Mouse (Mus musculus): ENCODE measurements around the gene Spsb2.
"Not testable (repeated sequence)": the region's sequence is repeated elsewhere in the genome, so short reads cannot be mapped to it uniquely, and the experiment has no call there.

The Spsb2 gene

GRCm38 (mm10) chr6:124808358-124809012 lies at the start of gene Spsb2:
Gene Spsb2, plus strand, starts transcription at chr6:124808661.
- DNase-seq (ENCODE audit: low spot score in 2 of 2) = no peak

DNA sequence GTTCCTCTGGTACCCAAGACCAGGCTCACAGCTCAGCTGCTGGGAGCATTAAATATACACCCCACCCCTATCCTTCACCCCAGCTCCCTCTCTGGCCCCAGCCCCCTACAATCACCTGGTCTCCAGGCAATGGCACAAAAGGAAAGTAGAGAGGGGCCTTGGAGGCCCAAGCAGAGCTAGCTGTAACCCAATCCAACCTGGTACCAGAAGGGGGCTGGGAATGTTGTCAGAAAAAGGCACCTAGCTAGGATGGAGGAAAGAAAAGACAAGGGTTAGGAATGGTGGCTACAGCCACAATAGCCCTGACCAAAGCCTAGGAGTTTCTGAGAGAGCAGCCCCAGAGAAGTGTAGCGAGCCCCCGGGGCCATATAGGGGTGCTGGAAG lies 49.6 kb upstream of the Spsb2 start:
- no peak for DNase-seq (ENCODE audit: low spot score in 2 of 2)

- DNase-seq (ENCODE audit: low spot score in 2 of 2) = peak; percentile 68 to 76
Observed at GRCm38 (mm10) chr6:124759259-124759658, 49.2 kb upstream of the Spsb2 start.

GRCm38 (mm10) chr6:124765951-124766350 lies 42.5 kb upstream of the Spsb2 start:
- no peak for DNase-seq (ENCODE audit: low spot score in 2 of 2)

DNA sequence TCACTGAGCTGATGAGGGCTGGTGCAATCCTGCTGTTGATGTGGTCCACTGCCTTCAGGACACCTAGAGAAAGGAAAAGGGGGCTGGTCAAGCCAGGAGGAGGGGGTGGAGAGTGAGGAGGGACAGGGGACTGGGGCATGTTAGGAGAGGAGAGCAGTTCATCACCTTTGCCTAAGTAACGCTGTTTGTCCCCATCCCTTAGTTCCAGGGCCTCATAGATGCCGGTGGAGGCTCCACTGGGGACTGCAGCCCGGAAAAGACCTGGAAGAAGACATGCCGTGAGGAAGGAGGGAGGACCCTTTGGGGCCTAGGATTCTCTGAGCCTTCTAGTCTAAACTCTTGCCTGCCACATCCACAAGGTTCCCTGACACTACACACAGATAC lies 40.9 kb upstream of the Spsb2 start:
- DNase-seq (ENCODE audit: low spot score in 2 of 2) = no peak

- DNase-seq (ENCODE audit: low spot score in 2 of 2) = no peak
Observed at GRCm38 (mm10) chr6:124767920-124768703, 40.3 kb upstream of the Spsb2 start.

DNA sequence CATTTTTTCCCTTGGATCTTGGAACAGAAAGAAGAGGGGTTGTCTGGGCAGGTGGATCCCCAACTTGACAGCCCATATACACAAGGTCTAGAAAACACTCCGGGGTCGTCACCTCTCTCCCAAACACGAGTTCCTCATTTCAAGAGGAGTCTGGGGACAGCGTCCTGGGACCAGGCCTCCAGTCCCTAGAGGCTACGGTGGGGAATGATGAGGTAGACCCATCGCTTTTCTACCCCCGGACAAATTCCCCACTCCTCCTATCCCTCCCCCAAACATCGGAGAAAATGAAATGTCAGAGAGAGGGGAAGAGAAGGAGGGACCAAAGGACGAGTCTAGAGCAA lies 39.8 kb upstream of the Spsb2 start:
- DNase-seq (ENCODE audit: low spot score in 2 of 2) = no peak

DNA sequence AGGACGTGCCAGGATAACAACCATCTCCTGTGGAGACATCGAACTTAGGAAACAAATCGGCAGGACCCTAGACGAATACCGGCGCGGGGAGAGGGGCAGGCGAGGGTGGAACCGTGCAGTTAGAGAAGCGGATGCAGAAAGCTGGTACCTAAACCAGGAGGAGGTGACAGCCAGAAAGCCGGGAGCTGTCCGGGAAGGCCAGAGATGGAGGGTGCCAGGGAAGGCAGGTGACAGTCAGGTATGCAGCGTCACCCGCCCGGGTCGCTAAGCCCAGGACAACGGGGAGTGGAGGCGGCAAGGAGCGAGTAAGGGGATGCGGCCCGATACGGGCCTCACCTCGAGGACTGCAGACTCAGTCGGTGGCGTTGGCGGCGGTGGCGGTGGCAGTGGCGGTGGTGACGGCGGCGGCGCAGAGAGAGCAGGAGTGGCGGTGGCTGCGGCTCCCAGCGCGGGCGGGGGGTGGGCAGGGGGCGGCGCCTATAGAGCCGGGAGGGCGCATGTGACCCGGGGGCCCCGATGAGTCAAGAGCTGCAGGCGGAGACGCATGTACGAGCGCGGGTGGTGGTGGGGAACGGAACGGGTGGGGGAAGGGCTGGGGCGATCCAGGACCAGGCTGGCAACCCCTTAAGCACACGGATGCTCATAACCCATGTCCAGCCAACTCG lies 39.2 kb upstream of the Spsb2 start, which contains the start of gene Eno2:
TSS of gene Eno2 (minus strand) at position 573 of the 665 bp plus-strand sequence.
- peak; percentile 76 to 79 for DNase-seq (ENCODE audit: low spot score in 2 of 2)

DNA sequence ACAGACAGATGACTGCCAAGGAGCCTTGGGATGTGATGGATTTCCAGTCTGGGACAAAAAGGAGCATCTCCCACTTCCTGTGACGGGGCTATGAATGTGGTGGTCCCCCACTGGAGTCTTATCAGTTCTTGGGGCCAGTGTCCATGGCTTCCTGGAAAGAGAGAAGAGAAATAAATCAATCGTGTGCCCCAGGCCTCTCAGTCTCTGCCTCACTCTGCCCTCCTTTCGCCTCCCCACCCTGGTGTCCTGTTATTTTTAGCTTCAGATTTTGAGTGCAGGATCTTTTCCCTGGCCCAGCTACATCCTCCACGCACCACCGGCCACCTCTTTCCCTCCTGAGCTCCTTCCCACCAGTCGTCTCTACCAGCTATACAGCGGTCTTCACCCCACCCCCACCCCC lies 38.4 kb upstream of the Spsb2 start:
- no peak for DNase-seq (ENCODE audit: low spot score in 2 of 2)

DNA sequence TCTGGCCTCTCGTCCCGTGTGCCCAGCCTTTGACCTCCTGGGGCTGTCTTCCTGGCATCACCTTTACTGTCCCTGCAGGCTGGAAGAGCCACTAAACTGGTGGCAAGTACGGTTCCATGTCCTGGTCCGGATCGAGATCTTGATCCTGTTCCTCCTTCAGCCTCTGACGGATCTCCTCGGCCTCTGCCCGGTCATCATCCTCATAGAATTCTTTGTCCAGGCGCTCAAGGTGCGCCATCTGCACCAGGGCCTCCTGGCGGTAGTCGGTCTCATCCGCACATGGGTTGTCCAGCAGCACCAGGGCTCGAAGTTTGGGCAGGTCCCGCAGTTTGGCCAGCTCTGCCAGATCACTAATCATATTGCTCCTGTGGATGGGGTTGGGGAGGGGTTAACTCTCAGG lies 38.0 kb upstream of the Spsb2 start:
- no peak for DNase-seq (ENCODE audit: low spot score in 2 of 2)

- DNase-seq (ENCODE audit: low spot score in 2 of 2) = no peak
Observed at GRCm38 (mm10) chr6:124779222-124779983, 29.1 kb upstream of the Spsb2 start, which contains the start of gene Lrrc23. Gene Lrrc23, minus strand, starts transcription at chr6:124779727.

DNA sequence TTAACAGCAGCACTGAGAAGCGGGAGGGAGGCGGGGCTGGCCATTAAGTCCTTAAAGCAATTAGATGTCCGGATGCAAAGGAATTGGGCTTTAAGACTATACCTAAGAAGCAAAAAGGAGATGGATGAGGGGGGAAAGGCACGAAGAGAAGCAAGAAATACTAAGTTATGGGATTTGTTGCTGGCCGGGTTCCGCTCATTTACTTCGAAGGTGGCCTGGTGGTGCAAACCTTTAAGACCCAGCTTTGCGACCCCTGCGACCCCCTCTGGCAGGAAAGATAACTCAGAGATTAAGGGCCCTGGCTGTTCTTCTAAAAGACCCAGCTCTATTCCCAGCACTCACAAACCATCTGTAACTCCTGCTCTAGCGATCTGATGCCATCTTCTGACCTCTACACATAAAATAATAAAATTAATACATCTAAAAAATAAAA lies 28.5 kb upstream of the Spsb2 start:
- DNase-seq (ENCODE audit: low spot score in 2 of 2) = no peak

GRCm38 (mm10) chr6:124780917-124781316 lies 27.5 kb upstream of the Spsb2 start:
- no peak for DNase-seq (ENCODE audit: low spot score in 2 of 2)

DNA sequence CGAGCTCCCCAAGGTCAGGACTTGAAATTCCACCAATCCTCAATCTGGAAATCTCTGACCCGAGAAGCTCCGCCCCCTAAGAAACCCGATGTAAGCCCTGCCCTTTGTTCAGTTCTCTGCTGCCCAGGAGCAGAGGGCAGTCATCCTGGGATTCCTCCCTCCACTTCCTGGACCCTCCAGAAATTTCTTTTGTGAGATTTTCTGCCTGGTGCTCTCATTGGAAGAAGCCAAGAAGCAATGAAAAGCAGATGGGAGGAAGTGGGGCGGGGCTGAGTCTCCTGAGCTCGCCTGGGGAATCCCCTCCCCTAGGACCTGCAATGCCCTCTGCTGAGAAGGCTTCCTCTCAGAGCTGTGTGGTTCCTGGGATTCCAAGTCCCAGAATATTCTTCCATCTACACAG lies 26.0 kb upstream of the Spsb2 start:
- DNase-seq (ENCODE audit: low spot score in 2 of 2) = no peak

GRCm38 (mm10) chr6:124786756-124787420 lies 21.6 kb upstream of the Spsb2 start:
- DNase-seq (ENCODE audit: low spot score in 2 of 2) = no peak

- no peak for DNase-seq (ENCODE audit: low spot score in 2 of 2)
Observed at GRCm38 (mm10) chr6:124787722-124788121, 20.7 kb upstream of the Spsb2 start.

- DNase-seq (ENCODE audit: low spot score in 2 of 2) = no peak
Observed at GRCm38 (mm10) chr6:124789519-124789918, 18.9 kb upstream of the Spsb2 start.

DNA sequence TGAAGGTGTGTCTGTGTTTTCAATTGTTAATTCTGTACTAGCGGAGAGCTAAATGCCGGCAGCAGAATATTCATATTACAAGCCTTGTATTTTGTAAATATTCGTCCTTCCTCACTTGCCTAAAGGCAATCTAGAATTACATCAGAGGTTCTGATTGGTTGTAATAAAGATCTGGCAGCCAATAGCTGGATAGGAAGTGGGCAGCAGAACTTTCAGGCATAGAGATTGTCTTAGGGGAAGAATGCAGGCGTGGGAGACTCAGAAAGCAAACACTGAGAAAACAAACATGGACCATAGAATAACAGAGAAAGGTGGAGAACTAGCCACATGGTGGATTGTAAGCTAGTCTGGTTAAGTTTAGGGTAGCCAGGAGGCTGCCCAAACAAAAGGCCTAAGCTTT lies 18.3 kb upstream of the Spsb2 start:
- DNase-seq (ENCODE audit: low spot score in 2 of 2) = no peak

DNA sequence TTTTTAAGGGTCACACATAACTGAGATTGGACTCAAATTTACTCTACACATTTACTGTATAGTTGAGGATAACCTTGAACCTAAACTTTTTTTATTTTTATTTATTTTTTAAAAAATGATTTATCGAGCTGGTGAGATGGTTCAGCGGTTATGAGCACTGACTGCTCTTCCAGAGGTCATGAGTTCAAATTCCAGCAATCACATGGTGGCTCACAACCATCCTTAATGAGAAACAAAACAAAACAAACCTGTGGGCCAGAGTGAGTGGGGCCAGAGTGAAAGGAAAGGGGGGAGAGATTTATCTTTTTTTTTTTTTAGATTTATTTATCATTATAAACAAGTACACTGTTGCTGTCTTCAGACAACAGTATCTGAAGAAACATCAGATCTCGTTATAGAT lies 16.6 kb upstream of the Spsb2 start:
- DNase-seq (ENCODE audit: low spot score in 2 of 2) = no peak

DNA sequence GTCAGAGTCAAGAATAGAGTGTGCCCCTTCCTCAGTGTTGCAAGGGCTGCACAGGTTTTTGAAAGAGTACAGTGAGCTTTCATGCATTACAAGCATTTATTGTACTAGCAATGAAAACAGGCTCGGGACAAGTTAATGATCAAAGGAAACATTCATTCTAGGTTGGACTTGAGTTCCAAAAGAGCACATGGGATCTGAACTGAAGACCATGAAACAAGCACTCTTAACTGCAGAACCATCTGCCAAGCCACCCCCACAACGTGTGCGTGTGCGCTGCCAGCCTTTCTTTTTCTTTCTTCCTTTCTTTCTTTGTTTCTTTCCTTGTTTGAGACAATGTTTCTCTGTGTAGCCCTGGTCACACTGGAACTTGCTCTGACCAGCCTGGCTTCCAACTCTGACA lies 12.7 kb upstream of the Spsb2 start:
- DNase-seq (ENCODE audit: low spot score in 2 of 2) = no peak

DNA sequence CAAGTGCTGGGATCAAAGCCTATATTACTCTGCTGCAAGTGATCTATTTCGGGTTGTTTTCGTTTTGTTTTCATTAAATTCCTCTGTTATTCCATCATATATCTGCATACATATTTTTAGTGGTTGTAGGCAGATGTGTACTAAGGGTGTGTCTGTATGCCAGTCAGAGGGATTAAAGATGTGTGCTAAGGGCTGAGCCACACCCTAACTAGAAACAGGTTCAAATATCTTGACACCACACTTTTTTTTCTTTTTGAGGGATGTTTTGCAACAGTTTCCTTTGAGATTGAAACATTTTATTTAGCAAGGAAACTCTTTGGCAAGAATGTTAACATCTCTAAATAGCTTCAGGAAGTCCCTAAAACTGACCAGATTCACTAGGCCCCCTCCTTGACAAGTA lies 12.3 kb upstream of the Spsb2 start:
- no peak for DNase-seq (ENCODE audit: low spot score in 2 of 2)

- DNase-seq (ENCODE audit: low spot score in 2 of 2) = not testable (repeated sequence)
Observed at GRCm38 (mm10) chr6:124802400-124802799, 6.1 kb upstream of the Spsb2 start.

Data from right cerebral cortex, postnatal 36 days (tissue).